Mouse (Mus musculus): ENCODE measurements at regions not wholly inside any gene's neighbourhood (a gene's known extent, or its start where the extent isn't known, plus 50 kb on each side); places are given as distances from the start of the nearest gene placed in this dataset.
A peak's percentile ranks its signal among the peaks of the same experiment; 100 is the strongest.

GRCm38 (mm10) chr3:52158788-52159260 is 53.9 kb upstream of the Maml3 start:
- DNase-seq (ENCODE audit: low spot score in 2 of 2): no peak

GRCm38 (mm10) chr3:52161688-52162087 is 56.8 kb upstream of the Maml3 start:
- DNase-seq (ENCODE audit: low spot score in 2 of 2): no peak

- no peak for DNase-seq (ENCODE audit: low spot score in 2 of 2)
Measured at GRCm38 (mm10) chr3:52163990-52164389, 59.1 kb upstream of the Maml3 start.

GRCm38 (mm10) chr3:52167420-52167819 is 62.5 kb upstream of the Maml3 start:
- DNase-seq (ENCODE audit: low spot score in 2 of 2): no peak

GRCm38 (mm10) chr3:52170847-52171246 is 66.0 kb upstream of the Maml3 start:
- DNase-seq (ENCODE audit: low spot score in 2 of 2): no peak

- DNase-seq (ENCODE audit: low spot score in 2 of 2): no peak
Measured at GRCm38 (mm10) chr3:52171303-52171702, 66.4 kb upstream of the Maml3 start.

- DNase-seq (ENCODE audit: low spot score in 2 of 2): no peak
Measured at GRCm38 (mm10) chr3:52173490-52173889, 68.6 kb upstream of the Maml3 start.

GRCm38 (mm10) chr3:52176108-52176507 is 71.2 kb upstream of the Maml3 start:
- peak; percentile 26 to 45 for DNase-seq (ENCODE audit: low spot score in 2 of 2)

GRCm38 (mm10) chr3:52178851-52179250 is 74.0 kb upstream of the Maml3 start:
- no peak for DNase-seq (ENCODE audit: low spot score in 2 of 2)

- DNase-seq (ENCODE audit: low spot score in 2 of 2): peak; percentile 42 to 53
Measured at GRCm38 (mm10) chr3:52179686-52180085, 74.8 kb upstream of the Maml3 start.

GRCm38 (mm10) chr3:52180306-52180705 is 75.4 kb upstream of the Maml3 start:
- no peak for DNase-seq (ENCODE audit: low spot score in 2 of 2)

- DNase-seq (ENCODE audit: low spot score in 2 of 2): peak; percentile 32 to 40
Measured at GRCm38 (mm10) chr3:52180785-52181184, 75.9 kb upstream of the Maml3 start.

GRCm38 (mm10) chr3:52181326-52182101 is 76.6 kb upstream of the Maml3 start:
- no peak for DNase-seq (ENCODE audit: low spot score in 2 of 2)

- peak; percentile 32 to 39 for DNase-seq (ENCODE audit: low spot score in 2 of 2)
Measured at GRCm38 (mm10) chr3:52184241-52184640, 79.4 kb upstream of the Maml3 start.

- no peak for DNase-seq (ENCODE audit: low spot score in 2 of 2)
Measured at GRCm38 (mm10) chr3:52185351-52185750, 80.5 kb upstream of the Maml3 start.

GRCm38 (mm10) chr3:52187401-52187801 is 80.7 kb upstream of the Foxo1 start:
- DNase-seq (ENCODE audit: low spot score in 2 of 2): no peak

GRCm38 (mm10) chr3:52188303-52188702 is 79.8 kb upstream of the Foxo1 start:
- no peak for DNase-seq (ENCODE audit: low spot score in 2 of 2)

GRCm38 (mm10) chr3:52189016-52189415 is 79.1 kb upstream of the Foxo1 start:
- DNase-seq (ENCODE audit: low spot score in 2 of 2): no peak

GRCm38 (mm10) chr3:52190021-52190420 is 78.1 kb upstream of the Foxo1 start:
- DNase-seq (ENCODE audit: low spot score in 2 of 2): no peak

GRCm38 (mm10) chr3:52193026-52193425 is 75.1 kb upstream of the Foxo1 start:
- DNase-seq (ENCODE audit: low spot score in 2 of 2): no peak

- no peak for DNase-seq (ENCODE audit: low spot score in 2 of 2)
Measured at GRCm38 (mm10) chr3:52194216-52194615, 73.9 kb upstream of the Foxo1 start.

- no peak for DNase-seq (ENCODE audit: low spot score in 2 of 2)
Measured at GRCm38 (mm10) chr3:52195486-52195885, 72.7 kb upstream of the Foxo1 start.

- peak; percentile 72 to 81 for DNase-seq (ENCODE audit: low spot score in 2 of 2)
Measured at GRCm38 (mm10) chr3:52196047-52196935, 71.8 kb upstream of the Foxo1 start.
